Mouse (Mus musculus) right cerebral cortex, postnatal 14 days (tissue): ENCODE measurements at regions not wholly inside any gene's neighbourhood (a gene's known extent, or its start where the extent isn't known, plus 50 kb on each side); places are given as distances from the start of the nearest gene placed in this dataset.

Source experiments
- DNase-seq: peaks from one replicate; pipeline ENCODE4 v3.0.0; 2022

GRCm38 (mm10) chr4:64622771-64623170 lies 501.2 kb upstream of the Pappa start:
- no peak for DNase-seq

DNA sequence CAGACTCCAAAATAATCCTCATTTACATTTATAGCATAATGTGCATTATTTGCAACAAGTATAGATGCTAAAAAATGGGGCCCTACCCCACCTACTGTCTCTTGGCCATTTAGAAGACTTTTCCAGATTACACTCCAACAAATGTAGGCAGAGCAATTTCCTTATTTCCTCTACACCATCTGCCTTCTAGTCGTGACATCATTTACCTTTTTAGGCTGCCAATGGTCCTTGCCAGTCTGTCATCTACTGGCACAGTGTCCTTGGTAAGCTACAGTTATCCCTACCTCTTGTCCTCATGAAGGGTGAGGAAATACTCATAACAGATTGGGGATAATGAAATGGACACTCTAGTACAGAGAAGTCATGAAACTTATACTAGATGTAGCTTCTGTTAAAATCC lies 491.8 kb upstream of the Pappa start:
- DNase-seq, result no peak

- DNase-seq, result no peak
Measured at GRCm38 (mm10) chr4:64635256-64635962, 488.6 kb upstream of the Pappa start.

DNA sequence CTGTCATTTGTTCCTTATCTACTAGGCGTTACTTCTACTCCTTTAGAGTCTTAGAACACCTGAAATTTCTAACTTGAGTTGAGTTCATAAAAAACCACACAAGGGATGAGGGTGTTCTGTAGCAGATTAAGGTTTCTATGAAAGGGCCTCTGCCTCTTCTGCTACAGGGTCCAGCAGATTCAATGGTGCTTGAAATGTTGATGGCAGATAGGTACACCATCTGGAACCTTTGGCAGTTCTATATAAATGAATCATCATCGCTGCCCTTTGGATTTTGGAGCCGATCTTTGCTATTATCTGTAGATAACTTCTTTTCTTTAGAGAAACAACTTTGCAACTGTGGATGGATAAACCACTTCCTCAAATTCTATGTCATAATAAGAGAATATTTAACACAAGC lies 483.9 kb upstream of the Pappa start:
- DNase-seq, result no peak

DNA sequence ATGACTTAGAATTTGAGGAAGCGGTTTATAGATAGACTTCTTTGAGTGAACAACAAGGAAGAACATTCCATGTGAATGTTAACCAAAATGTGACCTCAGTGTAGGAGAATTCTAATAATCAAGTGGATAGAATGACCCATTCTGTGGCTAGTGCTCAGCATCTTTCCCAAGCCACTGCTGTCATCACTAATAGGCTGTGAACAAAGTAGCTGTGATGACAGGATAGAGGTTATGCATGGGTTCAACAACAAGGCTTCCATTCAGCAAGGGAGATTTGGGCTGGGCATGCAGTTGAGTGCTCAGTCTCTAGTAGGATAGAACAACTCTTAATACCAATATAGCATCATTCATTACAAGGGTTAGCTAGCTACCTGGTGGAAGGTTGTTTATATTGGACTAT lies 483.0 kb upstream of the Pappa start:
- DNase-seq, result no peak

DNA sequence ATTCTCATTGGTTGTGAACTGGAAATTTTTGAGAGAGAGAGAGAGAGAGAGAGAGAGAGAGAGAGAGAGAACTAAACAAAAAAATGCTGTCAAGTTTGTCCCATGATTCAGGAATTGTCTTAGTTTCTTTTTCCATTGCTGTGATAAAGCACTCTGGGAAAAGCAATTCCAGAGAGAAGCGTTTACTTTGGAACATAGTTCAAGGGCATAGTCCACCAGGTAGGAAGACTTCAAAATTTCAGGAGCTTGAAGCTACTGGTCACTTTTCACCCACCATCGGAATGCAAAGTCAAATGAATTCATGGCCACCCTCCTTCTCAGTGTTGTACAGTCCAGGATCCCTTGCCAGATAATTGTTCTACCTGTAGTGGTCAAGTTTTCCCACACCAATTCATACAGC lies 478.8 kb upstream of the Pappa start:
- DNase-seq, result no peak

DNA sequence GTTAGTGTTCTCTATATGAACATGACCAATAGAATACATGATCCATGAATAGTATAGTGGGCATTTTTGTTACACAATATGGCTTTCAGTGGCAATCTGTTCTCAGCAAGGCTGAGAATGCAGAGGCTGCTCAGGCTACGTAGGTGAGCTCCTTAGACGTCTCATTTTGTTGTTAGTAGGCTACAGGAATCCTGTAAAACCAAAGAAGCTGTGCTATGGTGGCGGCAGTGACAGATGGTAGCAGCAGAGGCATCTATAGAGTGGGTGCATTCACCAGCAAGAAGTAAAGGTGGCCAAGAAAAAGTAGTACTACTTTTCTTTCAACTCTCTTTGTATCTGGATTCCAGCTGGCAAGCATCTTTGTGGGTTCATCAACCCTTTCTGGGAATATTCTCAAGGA lies 469.8 kb upstream of the Pappa start:
- DNase-seq, result no peak

- DNase-seq, result no peak
Measured at GRCm38 (mm10) chr4:64655534-64655933, 468.4 kb upstream of the Pappa start.

- DNase-seq, result no peak
Measured at GRCm38 (mm10) chr4:64663722-64664121, 460.3 kb upstream of the Pappa start.

DNA sequence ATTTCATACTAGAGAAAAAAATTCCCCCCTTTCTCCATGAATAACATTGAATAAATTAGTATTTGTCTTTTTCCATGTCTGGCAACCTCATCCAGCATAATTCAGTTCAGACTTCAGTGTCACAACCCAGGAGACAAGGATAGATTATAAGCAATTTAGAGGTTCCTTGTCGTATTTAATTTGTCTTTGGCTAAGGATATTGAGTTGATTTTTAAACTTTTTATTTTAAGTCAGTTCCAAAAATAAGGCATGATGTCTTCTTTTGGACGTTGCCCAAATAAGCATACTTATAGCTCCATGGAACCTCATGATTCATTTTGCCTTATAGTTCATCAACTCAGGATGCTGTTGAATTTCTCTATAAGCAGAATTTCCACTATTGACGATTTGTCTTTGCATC lies 456.0 kb upstream of the Pappa start:
- no peak for DNase-seq

- no peak for DNase-seq
Measured at GRCm38 (mm10) chr4:64669722-64670121, 454.3 kb upstream of the Pappa start.

GRCm38 (mm10) chr4:64676438-64676837 lies 447.5 kb upstream of the Pappa start:
- DNase-seq, result no peak

DNA sequence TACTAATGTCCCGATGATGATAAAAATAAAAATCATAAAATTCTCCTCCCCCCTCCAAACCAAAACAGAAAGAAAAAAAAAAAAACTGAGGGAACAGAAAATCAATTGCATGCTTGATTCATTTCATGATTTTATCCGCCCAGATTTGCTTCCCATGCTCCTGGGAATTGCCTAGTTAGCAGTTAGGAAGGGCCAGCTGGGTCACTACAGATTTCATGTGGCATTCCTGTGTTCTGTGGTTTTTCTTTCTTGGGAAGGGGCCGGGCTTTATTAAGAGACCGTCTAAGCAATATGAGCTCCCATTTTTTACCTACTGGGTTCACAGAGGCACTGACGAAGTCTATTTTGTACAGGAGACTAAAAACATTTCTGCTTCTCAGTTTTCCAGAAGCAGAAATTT lies 447.1 kb upstream of the Pappa start:
- DNase-seq, result no peak

- DNase-seq, result no peak
Measured at GRCm38 (mm10) chr4:64684654-64685053, 439.3 kb upstream of the Pappa start.

GRCm38 (mm10) chr4:64696134-64696533 lies 427.8 kb upstream of the Pappa start:
- DNase-seq, result no peak

- DNase-seq, result no peak
Measured at GRCm38 (mm10) chr4:64723296-64723695, 400.7 kb upstream of the Pappa start.

DNA sequence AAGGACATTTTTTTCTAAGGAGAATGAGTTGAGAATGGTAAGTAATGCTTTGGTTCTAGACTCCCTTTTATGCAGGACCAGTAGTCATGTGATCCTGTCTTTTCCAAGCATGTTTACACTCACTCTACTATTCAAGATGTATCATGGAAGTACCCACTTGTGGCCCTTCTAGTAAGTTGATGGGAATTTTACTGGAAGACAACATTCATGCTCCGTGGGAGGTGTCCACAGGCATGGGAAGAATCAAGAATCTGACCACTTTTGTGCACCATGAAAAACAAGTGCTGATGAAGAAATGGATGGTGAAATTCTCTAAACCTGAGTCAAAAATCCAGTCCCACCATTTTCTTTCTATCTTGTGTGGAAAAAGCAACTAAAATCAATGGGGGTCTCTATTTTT lies 399.1 kb upstream of the Pappa start:
- DNase-seq, result no peak

GRCm38 (mm10) chr4:64755986-64756385 lies 368.0 kb upstream of the Pappa start:
- no peak for DNase-seq

DNA sequence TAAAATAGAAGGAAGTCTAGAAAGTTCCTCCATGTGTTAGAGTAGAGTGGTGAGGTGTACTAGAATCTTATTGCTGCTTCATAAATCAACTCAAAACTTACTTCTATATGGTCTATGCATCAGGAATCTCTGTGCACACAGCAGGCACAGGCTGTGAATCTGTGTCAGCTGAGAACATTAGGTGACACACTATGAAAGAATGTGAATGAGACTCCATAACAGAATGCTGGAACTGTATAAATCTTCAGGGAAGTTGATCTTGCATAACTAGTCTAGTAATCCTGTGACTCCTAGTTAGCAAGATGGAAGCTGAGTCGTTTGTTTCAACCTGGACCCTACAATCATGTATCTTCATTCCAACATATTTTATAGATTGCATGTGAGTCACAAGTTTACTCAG lies 355.4 kb upstream of the Pappa start:
- DNase-seq, result no peak

DNA sequence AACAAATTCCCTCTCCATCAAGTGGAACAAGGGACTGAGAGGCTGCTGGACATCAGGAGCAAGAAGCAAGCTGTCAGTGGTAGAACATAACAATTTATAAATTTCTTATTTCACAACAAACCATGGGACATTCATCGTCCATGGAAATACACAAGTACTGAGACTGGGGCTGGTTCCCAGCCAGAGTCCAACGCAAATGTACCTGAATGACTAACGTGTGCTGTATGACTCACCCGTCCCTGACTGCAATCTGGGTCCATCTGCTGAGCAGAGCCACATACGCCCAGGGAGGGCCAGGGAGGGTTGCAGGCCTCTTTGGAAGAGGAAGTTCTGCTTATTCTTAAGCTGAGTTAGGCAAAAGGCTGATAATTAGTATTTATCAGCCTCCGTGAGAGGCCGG lies 320.1 kb upstream of the Pappa start:
- DNase-seq, result no peak

- no peak for DNase-seq
Measured at GRCm38 (mm10) chr4:64804996-64805395, 319.0 kb upstream of the Pappa start.

- no peak for DNase-seq
Measured at GRCm38 (mm10) chr4:64807148-64807547, 316.8 kb upstream of the Pappa start.

GRCm38 (mm10) chr4:64811974-64812373 lies 312.0 kb upstream of the Pappa start:
- no peak for DNase-seq

GRCm38 (mm10) chr4:64812812-64813211 lies 311.2 kb upstream of the Pappa start:
- DNase-seq, result no peak

GRCm38 (mm10) chr4:64832882-64833281 lies 291.1 kb upstream of the Pappa start:
- no peak for DNase-seq

DNA sequence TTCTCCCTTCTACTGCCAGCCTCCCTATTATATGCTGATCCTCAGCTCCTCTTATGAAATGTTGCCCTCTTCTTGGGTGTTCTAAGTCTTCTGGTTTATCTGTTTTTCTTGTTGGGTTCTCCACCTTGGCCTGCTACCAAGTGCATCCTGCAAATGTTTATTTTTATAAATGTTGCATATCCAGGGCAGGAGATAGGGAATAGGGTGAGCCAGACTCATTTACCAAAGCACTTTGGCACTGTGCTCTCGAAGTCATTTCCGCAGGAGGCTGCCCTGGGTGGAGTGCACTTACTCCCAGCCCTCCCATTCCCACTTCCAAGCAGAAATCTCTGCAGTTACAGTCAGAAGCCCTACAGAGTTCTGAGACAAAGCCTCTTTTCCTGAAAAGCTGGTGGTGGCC lies 249.5 kb upstream of the Pappa start:
- DNase-seq, result no peak
